Mouse (Mus musculus) limb, embryonic 14.5 days (tissue): ENCODE results near the gene Nhlh1. TPM values are rescaled to one million over a fixed set of nuclear protein-coding genes. Genes with fewer than 3 reads are reported as not detected.
A peak's percentile ranks its signal among the peaks of the same experiment; 100 is the strongest.

Source experiments
- ATAC-seq: fragments of 200-750 bp; cut with Nextera tagmentation; 2 replicates; pipeline ENCODE4 v1.8.0; 2017; ENCODE audit warnings: low read depth, moderate number of reproducible peaks, moderate TSS enrichment; ENCODE audit not compliant: low FRiP score
- DNase-seq: peaks from one replicate; pipeline ENCODE4 v3.0.0-alpha.2; 2015; ENCODE audit warnings: low spot score
- H3K27ac ChIP-seq: fragments of 300-500 bp; sonication (generic); replicated peaks from 2 replicates; pipeline ENCODE4 v1.5.1; 2014; ENCODE audit warnings: low read depth, mild to moderate bottlenecking, low read length, moderate library complexity, mixed read lengths
- H3K27me3 ChIP-seq: fragments of 300-500 bp; sonication (generic); 2 replicates; pipeline ENCODE4 v1.6.1; 2014; ENCODE audit warnings: low read length, mixed read lengths; ENCODE audit not compliant: control insufficient read depth, insufficient read depth
- H3K36me3 ChIP-seq: fragments of 300-500 bp; sonication (generic); 2 replicates; pipeline ENCODE4 v1.6.1; 2014; ENCODE audit warnings: mild to moderate bottlenecking, low read length, moderate library complexity, mixed read lengths; ENCODE audit not compliant: control insufficient read depth, insufficient read depth
- H3K4me1 ChIP-seq: fragments of 300-500 bp; sonication (generic); 2 replicates; pipeline ENCODE4 v1.6.1; 2014; ENCODE audit warnings: antibody characterized with exemption, low read length, mixed read lengths; ENCODE audit not compliant: control insufficient read depth, insufficient read depth
- H3K4me2 ChIP-seq: fragments of 300-500 bp; sonication (generic); replicated peaks from 2 replicates; pipeline ENCODE4 v1.6.1; 2014; ENCODE audit warnings: low read depth, mild to moderate bottlenecking, low read length, moderate library complexity; ENCODE audit not compliant: severe bottlenecking
- H3K4me3 ChIP-seq: fragments of 300-500 bp; sonication (generic); replicated peaks from 2 replicates; pipeline ENCODE4 v1.5.1; 2014; ENCODE audit warnings: low read length
- H3K9ac ChIP-seq: fragments of 300-500 bp; sonication (generic); 2 replicates; pipeline ENCODE4 v1.6.1; 2014; ENCODE audit warnings: mild to moderate bottlenecking, low read depth, low read length, moderate library complexity; ENCODE audit not compliant: severe bottlenecking
- H3K9me3 ChIP-seq: fragments of 300-500 bp; sonication (generic); 2 replicates; pipeline ENCODE4 v1.6.1; 2016; ENCODE audit warnings: low read length; ENCODE audit not compliant: control insufficient read depth
- POLR2A ChIP-seq: fragments of 200-500 bp; IDR thresholded peaks from 2 replicates; pipeline ENCODE4 v1.8.0; 2012; ENCODE audit warnings: inconsistent platforms, mild to moderate bottlenecking, moderate library complexity, borderline replicate concordance; ENCODE audit not compliant: insufficient read depth, insufficient read length; ENCODE audit errors: extremely low read depth
- WGBS: fragments of 180-500 bp; shearing (Covaris S2); extraction: QIAGEN DNeasy Blood & Tissue Kit; methylation state at CpG from one replicate; pipeline ENCODE4 v1.1.7; 2014; 5-methylcytosine and 5-hydroxymethylcytosine counted together
- polyA plus RNA-seq, 2 experiments: library from polyadenylated mRNA; depleted of rRNA in 1 of 2; stranded (reverse) in 1 of 2; unstranded in 1 of 2; fragments of >200 nt; fragmentation: Nextera tagmentation in 1 of 2; extraction: Ambion mirVana in 1 of 2; gene quantifications; 2 replicates each; pipeline versions ENCODE4 v1.2.1 to v1.2.3; 2012 to 2014

Gene Nhlh1
- polyA plus RNA-seq, 2 experiments: 0.25 TPM; not detected in 1

DNA sequence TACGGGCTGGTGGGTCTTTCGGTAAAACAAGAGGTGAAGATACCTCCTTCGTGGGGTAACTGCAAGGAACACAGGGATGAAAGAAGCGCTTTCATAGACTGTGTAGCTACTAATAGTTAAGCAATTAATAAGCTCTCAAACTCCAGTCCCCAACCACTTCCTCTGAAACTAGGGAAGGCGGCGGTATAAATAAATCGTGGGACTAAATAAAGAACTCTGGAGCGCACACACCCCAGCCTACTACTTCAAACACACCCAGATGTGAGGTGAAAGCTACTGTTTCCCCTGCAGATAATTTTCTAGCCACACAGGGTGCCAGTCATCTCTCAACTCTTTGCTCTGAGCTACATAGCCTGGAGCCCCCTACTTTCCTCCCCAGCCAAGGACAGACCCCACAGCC is 41.3 kb downstream of the Nhlh1 start:
- TF ChIP-seq POLR2A: no peak
- H3K9me3 ChIP-seq: no peaks in the 10 kb centered on the region
- 64% methylated on average over 8 of the region's 8 CpGs for WGBS
- DNase-seq (no peak), ATAC-seq (no peak)
- H3K27me3 ChIP-seq: no peaks in the 10 kb centered on the region
- peaks cover 20% of the 10 kb centered on the region for H3K36me3 ChIP-seq
- 0 out of 2 replicates have a peak overlapping the region, but pooled peaks have one; percentile 39 for H3K27ac ChIP-seq
- H3K4me1 ChIP-seq: peaks cover 37% of the 10 kb centered on the region
- no peak overlapping the region for H3K4me3 ChIP-seq
- H3K9ac ChIP-seq: no peak overlapping the region
- no peak overlapping the region; the same call in none of the 2 replicates for H3K4me2 ChIP-seq

- no peak overlapping the region for H3K4me3 ChIP-seq
- no peak overlapping the region for H3K27ac ChIP-seq
- no peak for ATAC-seq
- H3K9ac ChIP-seq: no peak overlapping the region
- no peak overlapping the region; the same call in 1 of the 2 replicates for H3K4me2 ChIP-seq
- DNase-seq: no peak
- H3K9me3 ChIP-seq: no peaks in the 10 kb centered on the region
- no peaks in the 10 kb centered on the region for H3K27me3 ChIP-seq
- WGBS: 64% methylated on average over 9 of the region's 9 CpGs
- H3K4me1 ChIP-seq: peaks cover 35% of the 10 kb centered on the region
- TF ChIP-seq POLR2A: no peak
- H3K36me3 ChIP-seq: peaks cover 26% of the 10 kb centered on the region
Measured at GRCm38 (mm10) chr1:172015312-172015939, 41.9 kb downstream of the Nhlh1 start.

DNA sequence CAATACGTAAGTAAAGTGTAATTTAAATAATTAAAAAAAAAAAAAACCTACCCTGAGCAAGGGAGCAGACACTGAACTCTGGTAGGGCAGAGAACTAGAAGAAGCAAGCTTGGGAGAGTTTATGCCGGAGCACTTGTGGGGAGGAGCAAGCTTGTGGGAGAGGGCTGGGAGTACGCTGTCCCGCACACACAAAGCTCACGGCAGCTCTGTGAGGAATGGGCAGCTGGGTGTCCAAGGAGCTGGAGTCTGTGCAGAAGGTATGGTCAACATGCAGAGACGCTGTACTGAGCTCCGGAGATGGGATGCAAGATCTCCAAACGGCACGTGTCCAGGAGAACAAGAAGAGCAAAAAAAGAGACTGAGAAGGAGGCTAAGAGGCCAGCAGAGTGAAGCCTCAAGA is 42.6 kb downstream of the Nhlh1 start:
- no peak overlapping the region for H3K4me3 ChIP-seq
- no peaks in the 10 kb centered on the region for H3K9me3 ChIP-seq
- no peak overlapping the region for H3K27ac ChIP-seq
- peaks cover 32% of the 10 kb centered on the region for H3K36me3 ChIP-seq
- ATAC-seq (no peak), DNase-seq (no peak)
- TF ChIP-seq POLR2A: no peak
- H3K27me3 ChIP-seq: no peaks in the 10 kb centered on the region
- no peak overlapping the region for H3K9ac ChIP-seq
- H3K4me2 ChIP-seq: no peak overlapping the region
- WGBS: 80% methylated on average over 9 of the region's 9 CpGs
- peaks cover 29% of the 10 kb centered on the region for H3K4me1 ChIP-seq

GRCm38 (mm10) chr1:172012030-172012429 is 45.3 kb downstream of the Nhlh1 start:
- TF ChIP-seq POLR2A: no peak
- Histone ChIP-seq H3K9ac (no peak overlapping the region), H3K4me2 (no peak overlapping the region), H3K36me3 (peaks cover 59% of the 10 kb centered on the region), H3K4me3 (no peak overlapping the region), H3K4me1 (peaks cover 21% of the 10 kb centered on the region), H3K27ac (no peak overlapping the region), H3K27me3 (no peaks in the 10 kb centered on the region), H3K9me3 (no peaks in the 10 kb centered on the region)
- DNase-seq (peak; percentile 58), ATAC-seq (peak; percentile 17; the same call in 1 of the 2 replicates)
- 23% methylated on average over 5 of the region's 5 CpGs for whole genome bisulfite sequencing

- no peak overlapping the region for H3K27ac ChIP-seq
- WGBS: 92% methylated on average over 20 of the region's 20 CpGs
- H3K4me2 ChIP-seq: no peak overlapping the region
- DNase-seq (no peak), ATAC-seq (no peak)
- no peaks in the 10 kb centered on the region for H3K27me3 ChIP-seq
- peaks cover 3% of the 10 kb centered on the region; the same call in 1 of the 2 replicates for H3K4me1 ChIP-seq
- no peaks in the 10 kb centered on the region for H3K9me3 ChIP-seq
- H3K36me3 ChIP-seq: peaks cover 75% of the 10 kb centered on the region
- no peak for TF ChIP-seq POLR2A
- no peak overlapping the region for H3K9ac ChIP-seq
- H3K4me3 ChIP-seq: no peak overlapping the region
Measured at GRCm38 (mm10) chr1:172010042-172010824, 47.1 kb downstream of the Nhlh1 start.
